Mouse (Mus musculus) left cerebral cortex, postnatal 4 days (tissue): ENCODE data around the gene Ckap5. TPM values are rescaled to one million over a fixed set of nuclear protein-coding genes. Genes with fewer than 3 reads are reported as not detected.
"Not testable (repeated sequence)": the region's sequence is repeated elsewhere in the genome, so short reads cannot be mapped to it uniquely, and the experiment has no call there.

Source experiments
- DNase-seq: peaks from one replicate; pipeline ENCODE4 v3.0.0-alpha.2; 2022
- intact Hi-C: fragments of 180-260 bp; cut with DNase I; formaldehyde crosslinking; loops from one replicate; pipeline ENCODE4 v1.15.1; 2025
- total RNA-seq, 2 experiments: library from RNA; stranded (reverse); gene quantifications; 2 replicates each; pipeline ENCODE4 v1.2.3; 2021

Gene Ckap5
- 100 to 1,000 TPM; 156 to 163 TPM for total RNA-seq

GRCm38 (mm10) chr2:91526294-91527146 lies at the start of gene Ckap5:
TSS of gene Ckap5 (plus strand) at chr2:91526762.
- DNase-seq, result peak; percentile 94
- intact Hi-C loops, result no loop called here

- DNase-seq, result no peak
- intact Hi-C loops, result no loop called here
Observed at GRCm38 (mm10) chr2:91476841-91477240, 49.7 kb upstream of the Ckap5 start.

DNA sequence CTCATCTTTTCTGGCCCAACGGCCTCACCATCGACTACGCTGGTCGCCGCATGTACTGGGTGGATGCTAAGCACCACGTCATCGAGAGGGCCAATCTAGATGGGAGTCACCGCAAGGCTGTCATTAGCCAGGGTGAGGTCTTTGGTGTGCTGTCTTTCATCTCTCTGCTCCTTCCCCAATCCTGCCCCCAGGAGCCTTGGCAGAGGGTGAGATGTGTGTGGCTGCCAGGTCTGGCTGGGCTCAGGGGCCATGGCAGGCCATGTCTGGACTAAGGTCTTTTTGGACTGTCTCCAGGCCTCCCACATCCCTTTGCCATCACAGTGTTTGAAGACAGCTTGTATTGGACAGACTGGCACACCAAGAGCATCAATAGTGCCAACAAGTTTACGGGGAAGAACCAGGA lies 46.2 kb upstream of the Ckap5 start:
- DNase-seq, result peak; percentile 89
- intact Hi-C loops, result loop anchor here (2.0 kb wide), 1 partner anchor 196 kb away; no protein-coding TSS in a partner anchor

DNA sequence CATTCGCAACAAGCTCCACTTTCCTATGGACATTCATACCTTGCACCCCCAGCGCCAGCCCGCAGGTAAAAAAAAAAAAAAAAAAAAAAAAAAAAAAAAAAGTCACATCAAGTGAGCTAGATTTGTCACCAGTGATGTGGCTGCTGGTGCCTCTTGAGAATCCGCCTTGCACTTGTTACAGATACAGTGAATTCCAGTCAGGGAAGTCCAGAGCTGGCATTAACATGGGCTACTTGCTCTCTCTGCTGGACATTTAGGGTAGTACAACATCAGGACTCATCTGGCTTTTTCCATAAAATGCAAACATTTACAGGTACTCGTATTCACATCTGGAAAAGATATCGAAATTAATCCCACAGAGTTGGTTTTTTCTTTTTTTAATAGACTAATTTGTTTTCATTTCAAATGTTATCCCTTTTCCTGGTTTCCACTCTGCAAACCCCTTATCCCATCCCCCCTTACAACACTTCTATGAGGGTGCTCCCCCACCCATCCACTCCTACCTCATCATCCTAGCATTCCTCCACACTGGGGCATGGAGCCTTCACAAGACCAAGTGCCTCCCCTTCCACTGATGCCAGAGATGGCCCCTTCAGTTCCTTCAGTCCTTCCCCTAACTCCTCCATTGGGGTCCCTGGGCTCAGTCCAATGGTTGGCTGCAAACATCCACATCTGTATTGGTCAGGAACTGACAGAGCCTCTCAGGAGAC lies 45.6 kb upstream of the Ckap5 start:
- intact Hi-C loops, result loop anchor here (2.0 kb wide), 1 partner anchor 196 kb away; no protein-coding TSS in a partner anchor
- DNase-seq, result peak; percentile 46

GRCm38 (mm10) chr2:91484698-91485097 lies 41.9 kb upstream of the Ckap5 start:
- intact Hi-C loops, result no loop called here
- no peak for DNase-seq

DNA sequence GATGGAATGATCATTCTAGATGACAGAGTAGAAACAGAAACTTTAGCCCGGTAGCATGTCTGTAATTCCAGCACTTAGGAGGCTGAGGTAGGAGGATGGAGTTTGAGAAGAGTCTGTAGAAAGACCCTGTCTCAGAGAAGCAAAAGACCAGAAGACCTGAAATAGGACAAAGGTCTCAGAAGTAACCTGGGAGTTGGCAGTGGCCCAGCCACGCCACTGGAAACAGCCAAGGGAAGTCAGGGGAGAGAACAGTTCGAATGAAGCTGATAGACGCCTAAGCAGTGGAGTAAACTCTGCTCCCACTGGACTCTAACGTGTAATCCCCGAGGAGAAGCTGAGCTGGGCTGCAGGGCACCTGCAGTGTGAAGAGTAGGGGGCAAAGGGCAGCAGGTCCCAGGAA lies 41.3 kb upstream of the Ckap5 start:
- no peak for DNase-seq
- intact Hi-C loops, result no loop called here

DNA sequence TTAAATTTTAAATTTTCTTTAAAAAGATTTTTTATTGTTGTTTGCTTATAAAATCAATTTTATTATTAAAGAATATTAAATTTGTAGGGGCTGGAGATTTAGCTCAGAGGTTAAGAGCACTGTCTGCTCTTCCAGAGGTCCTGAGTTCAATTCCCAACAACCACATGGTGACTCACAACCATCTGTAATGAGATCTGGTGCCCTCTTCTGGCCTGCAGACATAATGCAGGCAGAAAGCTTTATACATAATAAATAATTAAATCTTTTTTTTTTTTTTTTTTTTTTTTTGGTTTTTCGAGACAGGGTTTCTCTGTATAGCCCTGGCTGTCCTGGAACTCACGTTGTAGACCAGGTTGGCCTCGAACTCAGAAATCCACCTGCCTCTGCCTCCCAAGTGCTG lies 39.3 kb upstream of the Ckap5 start:
- DNase-seq, intact Hi-C loops: not testable (repeated sequence)

GRCm38 (mm10) chr2:91492071-91492635 lies 34.4 kb upstream of the Ckap5 start:
- intact Hi-C loops, result no loop called here
- DNase-seq, result no peak

GRCm38 (mm10) chr2:91493981-91494380 lies 32.6 kb upstream of the Ckap5 start:
- intact Hi-C loops, result no loop called here
- DNase-seq, result no peak

- no peak for DNase-seq
- intact Hi-C loops, result no loop called here
Observed at GRCm38 (mm10) chr2:91498093-91498719, 28.4 kb upstream of the Ckap5 start.

- intact Hi-C loops, result no loop called here
Observed at GRCm38 (mm10) chr2:91508076-91508475, 18.5 kb upstream of the Ckap5 start.

DNA sequence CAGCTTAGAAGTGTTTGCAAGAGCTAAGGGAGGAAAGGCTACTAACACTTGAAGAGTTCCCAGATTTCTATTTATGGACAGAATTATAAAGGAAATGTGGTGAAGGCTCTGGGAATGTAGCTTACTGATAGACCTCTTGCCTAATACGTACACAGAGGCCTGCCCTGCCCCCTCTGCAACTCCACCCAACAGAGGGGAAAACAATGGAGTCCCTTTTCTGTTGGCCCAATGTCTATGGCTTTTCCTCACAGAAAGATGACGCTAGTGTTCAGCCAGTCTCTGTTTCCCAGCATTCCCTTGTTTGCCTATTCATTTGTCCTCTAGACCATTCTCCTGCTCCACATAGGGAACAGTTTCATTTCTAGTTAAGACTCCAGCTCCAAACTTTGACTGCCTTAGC lies 9.4 kb upstream of the Ckap5 start:
- DNase-seq, result no peak
- intact Hi-C loops, result no loop called here

More at GRCm38 (mm10) chr2:91508076-91508475, 18.5 kb upstream of the Ckap5 start:
- DNase-seq, result no peak

- DNase-seq, result no peak
- intact Hi-C loops, result no loop called here
Observed at GRCm38 (mm10) chr2:91527147-91527486, 555 bp downstream of the Ckap5 start.

- intact Hi-C loops, result no loop called here
Observed at GRCm38 (mm10) chr2:91537588-91538205, 11.1 kb downstream of the Ckap5 start.

GRCm38 (mm10) chr2:91568125-91568524 lies 41.6 kb downstream of the Ckap5 start:
- intact Hi-C loops, result loop anchor here (10.0 kb wide), 1 partner anchor 403 kb away; no protein-coding TSS in a partner anchor
- DNase-seq, result no peak

More at GRCm38 (mm10) chr2:91537588-91538205, 11.1 kb downstream of the Ckap5 start:
- DNase-seq, result peak; percentile 67

- intact Hi-C loops, result no loop called here
- peak; percentile 1 for DNase-seq
Observed at GRCm38 (mm10) chr2:91580894-91581293, 54.3 kb downstream of the Ckap5 start.

GRCm38 (mm10) chr2:91586242-91586641 lies 59.7 kb downstream of the Ckap5 start:
- DNase-seq, result no peak
- intact Hi-C loops, result no loop called here

DNA sequence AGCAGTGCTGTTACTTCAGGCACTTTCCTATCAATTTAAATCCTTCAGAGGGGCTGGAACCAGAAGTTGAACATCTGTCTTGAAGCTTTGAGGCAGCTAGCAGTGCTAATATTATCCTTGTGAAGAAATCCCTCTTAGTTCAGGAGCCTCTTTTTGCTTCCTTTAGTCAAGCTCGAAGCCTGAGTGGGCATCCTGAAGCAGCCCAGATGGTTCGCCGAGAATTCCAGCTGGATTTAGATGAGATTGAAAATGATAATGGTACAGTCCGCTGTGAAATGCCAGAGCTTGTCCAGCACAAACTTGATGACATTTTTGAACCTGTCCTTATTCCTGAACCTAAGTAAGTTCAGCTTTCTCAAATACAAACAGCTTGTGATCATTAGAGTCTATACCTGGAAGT lies 73.9 kb downstream of the Ckap5 start:
- DNase-seq, result no peak
- intact Hi-C loops, result no loop called here

- intact Hi-C loops, result no loop called here
- no peak for DNase-seq
Observed at GRCm38 (mm10) chr2:91602389-91602788, 75.8 kb downstream of the Ckap5 start.

GRCm38 (mm10) chr2:91609370-91609769 lies 82.8 kb downstream of the Ckap5 start:
- intact Hi-C loops, result loop anchor here (5.0 kb wide), 1 partner anchor 37 kb away; no protein-coding TSS in a partner anchor
- not testable (repeated sequence) for DNase-seq
